In genomic region chr6:48197696-48198378, GRCm38 (mm10) we compare ENCODE assay signal across 22 mouse cellular contexts.
"Had no signal": no experiment of that assay in that cellular context is flagged by ENCODE, and none has a peak within 500 bp of the region (broad histone marks: within the 10 kb centered on the region; RNA-seq: fewer than 3 reads in every experiment).

No protein-coding gene starts in this region.

- H3K9ac ChIP-seq: kidney, embryonic 15.5 days; limb, embryonic 12.5 days; limb, embryonic 15.5 days; liver, embryonic 14.5 days; liver, postnatal 0 days; lung, embryonic 14.5 days had no signal

- H3K27me3 ChIP-seq: kidney, embryonic 15.5 days; limb, embryonic 12.5 days; limb, embryonic 15.5 days had no signal

- H3K4me1 ChIP-seq: kidney, embryonic 15.5 days; limb, embryonic 12.5 days; limb, embryonic 15.5 days had no signal

- H3K4me3 ChIP-seq: kidney, embryonic 15.5 days; limb, embryonic 12.5 days; limb, embryonic 15.5 days; midbrain, embryonic 10.5 days had no signal

- DNase-seq: kidney, adult 2 months; kidney, postnatal 10 days; kidney, postnatal 36 days; left cerebral cortex, postnatal 4 days; liver, postnatal 0 days; lung, embryonic 14.5 days; midbrain, embryonic 14.5 days; right cerebral cortex, adult 18-20 months; right cerebral cortex, postnatal 14 days; right cerebral cortex, postnatal 4 days; thymus, adult 2 months; thymus, postnatal 14 days; thymus, postnatal 4 days had no signal

- H3K27ac ChIP-seq: kidney, embryonic 15.5 days; limb, embryonic 12.5 days; limb, embryonic 15.5 days; liver, embryonic 14.5 days; macrophage; midbrain, embryonic 10.5 days; stomach, postnatal 0 days had no signal

- H3K4me2 ChIP-seq: kidney, embryonic 15.5 days; limb, embryonic 12.5 days; limb, embryonic 15.5 days; liver, embryonic 11.5 days; lung, embryonic 14.5 days had no signal

- H3K36me3 ChIP-seq: kidney, embryonic 15.5 days; limb, embryonic 12.5 days; limb, embryonic 15.5 days; midbrain, embryonic 10.5 days had no signal

- ATAC-seq: liver, postnatal 0 days; lung, postnatal 0 days had no signal

- H3K9me3 ChIP-seq: kidney, embryonic 15.5 days; limb, embryonic 12.5 days; limb, embryonic 15.5 days; midbrain, embryonic 10.5 days had no signal
